Mouse (Mus musculus) right cerebral cortex, adult 18-20 months (tissue): ENCODE results near the gene Slc6a6.

ENCODE experiments used
- DNase-seq: peaks from one replicate; pipeline ENCODE4 v3.0.0; 2022; ENCODE audit warnings: mixed read lengths

The Slc6a6 gene

DNA sequence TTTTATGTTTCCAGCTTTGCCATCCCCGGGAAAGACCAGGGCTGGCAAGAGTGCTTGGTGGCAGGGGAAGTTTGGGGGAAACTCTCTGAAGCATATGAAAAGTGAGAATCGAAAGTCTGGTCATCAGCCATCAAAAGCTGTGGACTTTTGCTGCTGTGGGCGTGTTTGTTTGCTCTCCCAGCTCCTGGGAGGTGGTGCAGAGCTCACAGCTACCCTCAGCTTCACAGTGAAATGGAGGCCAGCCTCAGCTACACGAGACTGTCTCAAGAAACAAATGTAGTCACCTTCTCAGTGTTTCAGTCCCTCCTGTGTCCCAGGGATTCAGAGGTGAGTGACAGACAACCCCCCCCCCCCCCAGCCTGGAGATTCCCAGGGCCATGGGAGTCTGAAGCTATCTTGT, 21.8 kb downstream of the Slc6a6 start:
- DNase-seq: no peak

DNA sequence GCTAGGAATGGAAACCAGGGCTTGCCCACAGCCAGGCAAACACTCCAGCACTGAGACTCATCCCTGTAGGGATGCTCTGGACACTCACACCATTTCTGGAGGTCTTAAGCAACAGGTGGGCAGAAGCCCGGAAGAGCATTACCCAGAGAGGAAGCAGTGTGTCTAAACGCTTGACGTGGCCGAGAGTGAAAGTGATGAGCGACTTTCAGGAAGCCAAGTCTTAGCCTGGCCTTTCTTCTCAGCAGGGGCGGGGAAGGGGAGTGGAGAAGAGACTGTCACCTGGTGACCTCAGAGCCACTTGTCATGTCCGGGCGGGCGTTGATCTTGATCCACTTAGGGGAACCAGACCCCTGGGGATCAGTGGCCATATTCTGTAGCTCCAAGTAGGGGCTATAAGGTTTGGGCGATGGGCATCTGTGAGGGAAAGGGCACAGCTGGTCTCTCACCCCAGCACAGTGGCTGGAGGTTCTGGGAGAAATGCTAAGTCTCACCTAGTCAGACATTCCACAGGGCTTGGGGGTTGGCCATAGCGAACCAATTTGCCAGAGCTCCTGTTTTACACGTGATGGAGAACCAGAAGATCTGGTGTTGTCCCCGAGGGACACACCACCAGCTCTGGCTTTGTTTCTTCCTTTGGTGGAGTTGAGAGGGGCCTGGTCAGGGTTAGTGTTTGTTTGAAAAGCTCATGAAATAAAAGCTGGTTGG, 22.4 kb downstream of the Slc6a6 start:
- no peak for DNase-seq

DNA sequence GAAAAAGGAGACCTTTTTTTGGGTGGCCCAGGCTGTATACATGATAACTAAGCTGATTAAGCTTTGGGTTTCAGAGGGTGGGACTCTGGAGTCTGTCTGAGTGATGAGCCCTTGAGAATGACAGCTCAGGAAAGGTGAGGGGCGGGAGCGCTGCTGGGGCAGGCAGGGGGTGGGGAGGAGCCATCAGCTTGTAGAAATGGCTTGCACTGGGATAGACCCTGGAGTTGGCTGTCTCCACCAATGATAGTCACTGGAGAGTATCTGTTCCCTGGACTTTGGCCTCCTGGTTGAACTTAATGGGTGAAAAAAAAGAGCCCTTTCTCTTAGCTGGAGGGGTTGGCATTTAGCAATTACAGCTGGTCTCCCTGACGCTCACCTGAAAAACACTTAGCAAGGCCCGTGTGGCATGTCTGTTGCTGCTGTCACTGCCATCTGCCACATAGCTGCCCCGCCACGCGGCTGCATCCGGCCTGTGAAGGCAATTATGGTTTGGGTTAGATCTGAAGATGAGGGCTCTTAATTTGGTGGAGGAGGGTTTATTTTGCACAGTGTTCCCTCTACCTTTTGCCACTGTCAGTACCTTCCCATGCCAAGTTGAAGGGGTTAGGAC, 23.5 kb downstream of the Slc6a6 start:
- DNase-seq: no peak

GRCm38 (mm10) chr6:91707886-91708564, 24.2 kb downstream of the Slc6a6 start:
- no peak for DNase-seq

- DNase-seq: no peak
Measured at GRCm38 (mm10) chr6:91708919-91709318, 25.1 kb downstream of the Slc6a6 start.

GRCm38 (mm10) chr6:91710345-91710930, 26.6 kb downstream of the Slc6a6 start:
- DNase-seq: no peak

- DNase-seq: no peak
Measured at GRCm38 (mm10) chr6:91712097-91712854, 28.4 kb downstream of the Slc6a6 start.

GRCm38 (mm10) chr6:91712855-91713331, 29.0 kb downstream of the Slc6a6 start:
- DNase-seq: peak; percentile 70

DNA sequence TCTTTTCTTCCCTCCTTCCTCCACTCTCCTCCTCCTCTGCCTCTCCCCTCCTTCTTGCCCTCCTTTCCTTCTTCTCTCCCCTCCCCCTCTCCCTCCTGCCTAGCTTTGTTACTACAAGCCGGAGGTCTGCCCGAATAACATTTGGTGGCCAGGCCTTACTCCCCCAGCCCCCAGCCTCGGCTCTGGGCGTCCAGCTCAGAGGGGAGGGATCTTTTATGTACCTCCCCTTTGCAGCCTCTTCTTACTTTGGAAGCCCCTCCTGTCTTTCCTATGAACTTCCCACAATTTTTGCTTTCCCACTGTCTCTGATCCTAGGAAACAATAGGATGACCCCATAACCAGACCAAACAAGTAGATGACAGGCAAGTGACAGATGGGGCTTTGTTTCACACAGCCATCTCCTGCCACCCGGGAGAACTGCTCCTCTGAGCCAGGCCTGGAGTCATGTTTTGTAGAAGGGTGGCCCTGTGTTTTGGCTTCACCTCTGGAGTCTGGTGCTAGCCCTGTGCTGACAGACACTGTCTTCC, 29.6 kb downstream of the Slc6a6 start:
- DNase-seq: no peak

DNA sequence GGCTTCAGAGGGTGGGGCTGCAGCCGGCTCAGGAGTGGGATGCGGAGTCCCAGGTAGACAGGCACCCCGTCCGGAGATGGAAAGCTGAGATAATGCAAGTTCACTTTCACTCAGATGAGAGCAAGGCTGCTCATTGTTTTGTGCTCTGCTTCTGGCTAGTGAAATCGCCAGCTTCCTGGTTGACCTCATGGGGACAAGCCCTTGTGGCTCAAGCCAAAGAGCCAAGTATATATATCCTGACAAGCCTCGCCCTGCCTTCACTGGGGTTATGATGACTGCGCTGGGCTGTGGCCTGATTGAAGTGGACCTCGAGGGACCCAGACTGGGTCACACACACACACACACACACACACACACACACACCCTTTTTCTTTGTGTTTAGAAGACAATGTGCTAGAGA, 31.2 kb downstream of the Slc6a6 start:
- no peak for DNase-seq

DNA sequence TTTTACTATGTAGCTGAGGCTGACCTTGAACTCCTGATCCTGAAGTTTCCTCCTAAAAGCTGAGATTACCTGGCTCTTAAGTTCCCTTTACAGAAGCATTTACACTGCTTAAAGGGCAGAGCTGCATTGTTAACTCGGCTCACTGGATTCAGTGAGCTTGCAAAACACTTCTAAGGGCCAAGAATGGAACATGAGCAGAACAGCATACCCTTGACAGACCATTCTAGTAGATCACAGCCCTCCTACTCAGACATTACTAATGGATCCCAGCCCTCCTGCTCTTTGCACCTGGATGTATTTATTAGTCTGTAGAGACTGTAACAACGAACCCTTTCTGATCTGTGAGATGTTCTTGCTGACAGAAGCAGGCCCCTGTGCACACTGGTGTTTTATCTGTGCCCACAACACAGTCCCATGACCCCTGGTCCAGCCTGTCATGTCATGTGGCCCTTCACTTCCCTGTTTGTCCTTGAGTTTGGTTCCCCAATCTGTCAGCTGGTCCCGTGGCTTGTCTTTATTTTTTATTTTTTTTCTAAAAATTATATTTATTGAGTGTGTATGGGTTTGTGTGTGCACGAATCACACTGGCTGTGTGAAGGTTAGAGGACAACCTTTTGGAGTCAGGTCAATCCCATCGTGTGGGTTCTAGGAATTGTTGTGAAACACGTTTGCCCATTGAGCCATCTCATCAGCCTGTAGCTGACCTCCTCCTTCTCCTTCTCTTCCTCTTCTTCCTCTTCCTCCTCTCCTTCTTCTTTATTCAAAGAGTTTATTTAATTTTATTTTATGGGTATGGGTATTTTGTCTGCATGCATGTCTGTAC, 32.3 kb downstream of the Slc6a6 start:
- DNase-seq: no peak

- no peak for DNase-seq
Measured at GRCm38 (mm10) chr6:91718067-91718466, 34.2 kb downstream of the Slc6a6 start.

DNA sequence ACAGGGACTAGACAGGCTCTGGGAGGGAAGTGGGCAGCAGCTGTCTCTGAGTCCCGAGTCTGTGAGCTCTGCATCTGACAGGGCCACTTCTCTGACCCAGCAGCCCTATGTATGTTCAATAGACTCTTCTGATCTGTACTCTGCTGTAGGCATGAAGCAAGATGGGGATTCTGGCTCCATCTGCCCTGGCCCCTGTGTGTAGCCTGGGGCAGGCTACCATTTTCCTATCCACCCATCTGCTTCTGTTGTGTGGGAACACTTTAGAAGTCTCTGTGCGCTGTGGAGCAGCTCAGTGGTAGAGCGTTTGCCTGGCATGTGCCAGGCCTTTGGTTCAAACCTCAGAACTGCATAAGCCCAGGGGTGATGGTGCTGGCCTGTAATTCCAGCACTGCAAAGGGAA, 34.8 kb downstream of the Slc6a6 start:
- no peak for DNase-seq

DNA sequence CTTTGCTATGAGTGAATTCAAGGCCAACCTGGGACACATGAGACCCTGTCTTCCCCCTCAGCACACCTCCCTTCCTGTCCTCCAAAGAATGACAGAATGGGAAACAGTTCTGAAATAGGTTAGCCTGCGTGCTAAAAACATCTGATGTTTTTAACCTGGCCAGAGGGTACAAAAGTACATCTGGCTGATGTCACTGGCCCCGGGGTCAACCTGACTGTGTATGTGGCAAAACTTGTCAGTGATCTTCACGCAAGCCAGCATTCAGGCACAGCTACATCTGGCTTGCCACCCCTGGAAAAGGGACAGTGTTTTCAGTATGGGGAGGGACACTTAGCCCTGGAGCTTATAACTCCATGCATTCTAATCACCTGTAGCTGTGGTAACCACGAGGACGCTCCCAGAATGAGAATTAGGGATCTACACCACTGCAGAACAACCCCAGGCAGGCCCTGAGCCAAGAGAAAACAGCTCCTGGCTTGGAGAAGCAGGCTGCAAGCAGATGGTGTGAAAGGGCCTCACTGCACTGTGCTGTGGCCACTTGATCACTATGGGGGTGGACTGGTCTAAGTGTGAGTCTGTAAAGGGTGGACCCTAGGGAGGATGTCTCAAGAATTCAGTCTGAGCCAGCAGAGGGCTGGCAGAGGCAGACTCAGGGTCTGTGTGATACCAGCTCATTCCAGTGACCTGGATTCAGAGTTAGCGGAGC, 35.3 kb downstream of the Slc6a6 start:
- peak; percentile 80 for DNase-seq

GRCm38 (mm10) chr6:91719865-91720533, 36.1 kb downstream of the Slc6a6 start:
- DNase-seq: peak; percentile 78

- DNase-seq: no peak
Measured at GRCm38 (mm10) chr6:91720588-91721214, 36.8 kb downstream of the Slc6a6 start.

- no peak for DNase-seq
Measured at GRCm38 (mm10) chr6:91721215-91721701, 37.4 kb downstream of the Slc6a6 start.

DNA sequence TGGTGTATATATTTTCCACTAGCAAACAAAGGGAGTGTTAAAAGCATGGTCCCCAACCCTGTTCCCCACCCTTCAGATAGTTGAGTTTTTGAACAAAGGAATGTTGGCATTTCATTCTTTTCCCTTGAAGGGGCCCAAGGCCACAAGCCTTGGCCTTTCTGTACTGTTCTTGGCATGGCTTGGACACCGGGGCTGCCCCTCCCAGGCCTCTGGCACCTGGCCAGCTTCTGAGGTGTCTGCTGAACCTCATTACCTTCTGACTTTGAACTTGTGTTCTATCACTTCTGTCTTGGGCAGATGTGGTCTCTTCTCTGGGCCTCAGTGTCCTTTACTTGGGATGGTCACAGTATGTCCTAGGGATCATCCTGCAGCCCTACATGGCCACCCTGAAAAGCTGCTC, 43.5 kb downstream of the Slc6a6 start:
- DNase-seq: no peak

- no peak for DNase-seq
Measured at GRCm38 (mm10) chr6:91728939-91729619, 45.2 kb downstream of the Slc6a6 start.
